13 mouse cellular contexts compared by ENCODE assay signal in the genomic region with DNA sequence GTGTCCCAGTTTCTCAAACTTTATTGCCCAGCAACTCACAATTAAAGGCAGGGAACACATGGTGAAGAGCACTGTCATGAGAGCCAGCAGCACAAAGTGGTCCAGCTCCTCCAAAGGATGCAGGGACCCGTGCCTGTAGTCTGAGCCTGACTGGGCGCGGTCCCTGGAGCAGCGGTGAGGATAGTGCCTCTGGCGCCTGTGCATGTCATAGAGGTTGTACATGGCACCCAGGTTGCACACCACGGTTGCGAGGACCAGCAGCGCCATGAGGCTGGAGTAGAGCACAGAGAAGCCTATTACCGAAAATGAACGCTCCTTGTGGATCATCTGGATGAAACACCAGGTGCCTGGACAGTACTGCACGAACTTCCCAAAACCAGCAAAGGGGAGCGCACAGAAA. TPM values are rescaled to one million over a fixed set of nuclear protein-coding genes. Genes with fewer than 3 reads are reported as not detected.
DNase-seq lines count a peak whose midpoint lies in the region; ATAC-seq and TF ChIP-seq lines count a peak whose summit lies in the region.
"Had no signal": no experiment of that assay in that cellular context is flagged by ENCODE, and none has a peak within 500 bp of the region (broad histone marks: within the 10 kb centered on the region; RNA-seq: fewer than 3 reads in every experiment).

No protein-coding gene starts in this region.

- no peaks in the 10 kb centered on the region for H3K36me3 ChIP-seq in hindbrain, embryonic 15.5 days
- no peaks in the 10 kb centered on the region for H3K36me3 ChIP-seq in midbrain, embryonic 14.5 days (ENCODE audit: control insufficient read depth, insufficient read depth, low read length)

- no peak overlapping the region for H3K9ac ChIP-seq in hindbrain, embryonic 15.5 days
- no peak overlapping the region for H3K9ac ChIP-seq in midbrain, embryonic 14.5 days (replicated peaks; ENCODE audit: low read length)

- ATAC-seq in hindbrain, embryonic 15.5 days (ENCODE audit: low FRiP score, low read depth), result peak; percentile 7; the same call in 1 of the 2 replicates
- ATAC-seq in midbrain, embryonic 14.5 days (ENCODE audit: low FRiP score, low TSS enrichment), result no peak

- no peak for TF ChIP-seq CTCF in bone marrow, adult 2 months (IDR thresholded peaks at IDR 0.05; ENCODE audit: control insufficient read depth, insufficient read depth, low read length)

- H3K4me2 ChIP-seq in hindbrain, embryonic 15.5 days, result peak overlapping the region; percentile 80
- peak overlapping the region; percentile 54 for H3K4me2 ChIP-seq in midbrain, embryonic 14.5 days (ENCODE audit: low read length)

- WGBS in bone marrow, adult 2 months, result 20% methylated on average over 12 of the region's 12 CpGs
- 15% methylated on average over 12 of the region's 12 CpGs for WGBS in hindbrain, embryonic 15.5 days
- 10% methylated on average over 12 of the region's 12 CpGs for WGBS in midbrain, embryonic 14.5 days

- H3K9me3 ChIP-seq in hindbrain, embryonic 15.5 days, result no peaks in the 10 kb centered on the region
- no peaks in the 10 kb centered on the region for H3K9me3 ChIP-seq in midbrain, embryonic 14.5 days (ENCODE audit: control insufficient read depth, low read length)

- no peak overlapping the region for H3K27ac ChIP-seq in bone marrow, adult 2 months (ENCODE audit: control insufficient read depth, insufficient read depth, low read depth, low read length, poor library complexity)
- H3K27ac ChIP-seq in hindbrain, embryonic 15.5 days (replicated peaks), result no peak overlapping the region
- no peak overlapping the region for H3K27ac ChIP-seq in midbrain, embryonic 14.5 days (replicated peaks; ENCODE audit: low read depth, low read length)

- TF ChIP-seq POLR2A in bone marrow, adult 2 months (IDR thresholded peaks at IDR 0.05; ENCODE audit: borderline replicate concordance, control insufficient read depth, low read depth, low read length), result no peak

- peak; percentile 18 for DNase-seq in embryo, embryonic 10 days (ENCODE audit: low spot score)
- DNase-seq in embryo, embryonic 11 days, result no peak
- no peak for DNase-seq in midbrain, embryonic 14.5 days
- DNase-seq in ovary, postnatal 36 days (ENCODE audit: low spot score), result no peak
- no peak for DNase-seq in spleen, adult 12 weeks (ENCODE audit: low spot score)
- no peak for DNase-seq in embryo, embryonic 10.5 days (ENCODE audit: low spot score)
- DNase-seq: cerebellum, adult 9-11 months; gastrocnemius, postnatal 10 days; retina, postnatal 1 day; thymus, postnatal 4 days had no signal

- peak overlapping the region; percentile 33 for H3K4me3 ChIP-seq in bone marrow, adult 2 months (replicated peaks; ENCODE audit: control insufficient read depth, low read depth, low read length)
- H3K4me3 ChIP-seq in hindbrain, embryonic 15.5 days, result peak overlapping the region; percentile 43
- peak overlapping the region; percentile 30 for H3K4me3 ChIP-seq in midbrain, embryonic 14.5 days (replicated peaks; ENCODE audit: low read depth, low read length)

- H3K27me3 ChIP-seq in hindbrain, embryonic 15.5 days, result peaks cover 19% of the 10 kb centered on the region
- H3K27me3 ChIP-seq in midbrain, embryonic 14.5 days (ENCODE audit: control insufficient read depth, insufficient read depth, low read length), result peaks cover 19% of the 10 kb centered on the region; the same call in 1 of the 2 replicates

- no peaks in the 10 kb centered on the region; the same call in 1 of the 2 replicates for H3K4me1 ChIP-seq in bone marrow, adult 2 months (ENCODE audit: control insufficient read depth, insufficient read depth, low read length)
- peaks cover 12% of the 10 kb centered on the region for H3K4me1 ChIP-seq in hindbrain, embryonic 15.5 days (replicated peaks)
- H3K4me1 ChIP-seq in midbrain, embryonic 14.5 days (ENCODE audit: control insufficient read depth, insufficient read depth, low read length), result no peaks in the 10 kb centered on the region

RNA-seq across cellular contexts. Expression of a gene that starts 0.8 kb away (rescaled TPM):
- polyA plus RNA-seq in bone marrow, adult 2 months (2011; ENCODE audit: insufficient read depth, insufficient read length, low replicate concordance, missing spikeins), result not detected in 2 replicates
- 0.34 and 0.41 TPM in 2 replicates for polyA plus RNA-seq in hindbrain, embryonic 15.5 days (2015; fragmentation: Nextera tagmentation; extraction: Ambion mirVana)
- 0.07 and 0.08 TPM in 2 replicates for polyA plus RNA-seq in midbrain, embryonic 14.5 days (2014; fragmentation: Nextera tagmentation; extraction: Ambion mirVana)
- polyA plus RNA-seq: liver, embryonic 16.5 days had no signal
